Mouse (Mus musculus) MEL (cell line): ENCODE measurements around the gene Batf2. TPM values are rescaled to one million over a fixed set of nuclear protein-coding genes. Genes with fewer than 3 reads are reported as not detected.
A peak's percentile ranks its signal among the peaks of the same experiment; 100 is the strongest.

Experiments used
- DNase-seq: peaks from one replicate; pipeline ENCODE4 v3.0.0; 2011; ENCODE audit warnings: low read depth, low spot score
- H3K27ac ChIP-seq: 2 replicates; pipeline ENCODE4 v1.5.1; 2012; ENCODE audit warnings: low read depth, mild to moderate bottlenecking, control low read depth, low read length, moderate library complexity; ENCODE audit not compliant: control insufficient read depth
- H3K27me3 ChIP-seq, 2 experiments: fragments of 150-350 bp in 1 of 2; sonication (generic) in 1 of 2; 2 replicates each; pipeline ENCODE4 v1.6.1; 2012; ENCODE audit warnings: low read length in 2 of 2, mild to moderate bottlenecking in 2 of 2, improper control_type of control experiment in 1 of 2, moderate library complexity in 1 of 2; ENCODE audit not compliant: insufficient read depth in 2 of 2, control insufficient read depth in 1 of 2
- H3K36me3 ChIP-seq, 2 experiments: 2 replicates each; pipeline ENCODE4 v1.6.1; 2012 to 2014; ENCODE audit warnings: low read length in 2 of 2, improper control_type of control experiment in 1 of 2, inconsistent platforms in 1 of 2, mild to moderate bottlenecking in 1 of 2; ENCODE audit not compliant: insufficient read depth in 2 of 2, control insufficient read depth in 1 of 2
- H3K4me1 ChIP-seq, 2 experiments: fragments of 150-350 bp in 1 of 2; sonication (generic) in 1 of 2; 2 replicates each; pipeline ENCODE4 v1.6.1; 2012; ENCODE audit warnings: low read length in 2 of 2, improper control_type of control experiment in 1 of 2, mild to moderate bottlenecking in 1 of 2; ENCODE audit not compliant: insufficient read depth in 2 of 2, control insufficient read depth in 1 of 2
- H3K4me3 ChIP-seq, 2 experiments: fragments of 150-350 bp in 1 of 2; sonication (generic) in 1 of 2; 2 replicates each; pipeline ENCODE4 v1.5.1; 2012; ENCODE audit warnings: low read depth in 2 of 2, low read length in 2 of 2, mild to moderate bottlenecking in 2 of 2, moderate library complexity in 2 of 2, control low read depth in 1 of 2, improper control_type of control experiment in 1 of 2; ENCODE audit not compliant: control insufficient read depth in 1 of 2, insufficient read depth in 1 of 2
- H3K79me2 ChIP-seq: 2 replicates; pipeline ENCODE4 v1.6.1; 2012; ENCODE audit warnings: mild to moderate bottlenecking, low read length, moderate library complexity; ENCODE audit not compliant: control insufficient read depth, poor library complexity, insufficient read depth
- H3K9ac ChIP-seq: 2 replicates; pipeline ENCODE4 v1.6.1; 2012; ENCODE audit warnings: low read depth, mild to moderate bottlenecking, control low read depth, low read length, moderate library complexity; ENCODE audit not compliant: control insufficient read depth, poor library complexity, severe bottlenecking
- H3K9me3 ChIP-seq: fragments of 150-350 bp; sonication (generic); replicated peaks from 2 replicates; pipeline ENCODE4 v1.6.1; 2012; ENCODE audit warnings: mild to moderate bottlenecking, low read length, improper control_type of control experiment, moderate library complexity; ENCODE audit not compliant: insufficient read depth
- CHD1 ChIP-seq: IDR thresholded peaks from 2 replicates; pipeline ENCODE4 v1.6.1; 2012; ENCODE audit warnings: low read depth, mild to moderate bottlenecking, inconsistent platforms, low read length, improper control_type of control experiment
- CTCF ChIP-seq, 3 experiments: IDR thresholded peaks in 2 of 3; conservative IDR thresholded peaks in 1 of 3; 2 replicates each; pipeline ENCODE4 v1.5.1; 2011 to 2012; ENCODE audit warnings: low read length in 3 of 3, low read depth in 2 of 3, mild to moderate bottlenecking in 2 of 3, improper control_type of control experiment in 1 of 3, inconsistent platforms in 1 of 3, mixed read lengths in 1 of 3, moderate library complexity in 1 of 3; ENCODE audit not compliant: control insufficient read depth in 1 of 3, insufficient read depth in 1 of 3, poor library complexity in 1 of 3, severe bottlenecking in 1 of 3
- GABPA ChIP-seq: IDR thresholded peaks from 2 replicates; pipeline ENCODE4 v1.6.1; 2012; ENCODE audit warnings: low read depth, mild to moderate bottlenecking, inconsistent platforms, low read length, improper control_type of control experiment, moderate library complexity
- GATA1 ChIP-seq: IDR thresholded peaks from 2 replicates; pipeline ENCODE4 v1.6.1; 2011; ENCODE audit warnings: low read depth, low read length, improper control_type of control experiment
- MAFK ChIP-seq: IDR thresholded peaks from 2 replicates; pipeline ENCODE4 v1.6.1; 2011; ENCODE audit warnings: low read depth, mild to moderate bottlenecking, low read length, improper control_type of control experiment, borderline replicate concordance
- MAX ChIP-seq: IDR thresholded peaks from 2 replicates; pipeline ENCODE4 v1.6.1; 2011; ENCODE audit warnings: low read length, improper control_type of control experiment
- MAZ ChIP-seq: IDR thresholded peaks from 2 replicates; pipeline ENCODE4 v1.6.1; 2012; ENCODE audit warnings: low read depth, mild to moderate bottlenecking, inconsistent platforms, low read length, improper control_type of control experiment
- MXI1 ChIP-seq: IDR thresholded peaks from 2 replicates; pipeline ENCODE4 v1.6.1; 2011; ENCODE audit warnings: mild to moderate bottlenecking, low read depth, low read length, improper control_type of control experiment
- MYB ChIP-seq: IDR thresholded peaks from 2 replicates; pipeline ENCODE4 v1.6.1; 2011; ENCODE audit warnings: mild to moderate bottlenecking, low read depth, low read length, improper control_type of control experiment
- NRF1 ChIP-seq: IDR thresholded peaks from 2 replicates; pipeline ENCODE4 v1.6.1; 2014; ENCODE audit warnings: low read depth, mild to moderate bottlenecking, inconsistent platforms, low read length, improper control_type of control experiment, moderate library complexity; ENCODE audit not compliant: poor library complexity, insufficient read depth, severe bottlenecking
- POLR2A ChIP-seq, 2 experiments: IDR thresholded peaks; 2 replicates each; pipeline ENCODE4 v1.6.1; 2011 to 2012; ENCODE audit warnings: low read length in 2 of 2, mild to moderate bottlenecking in 2 of 2, control low read depth in 1 of 2, improper control_type of control experiment in 1 of 2, low read depth in 1 of 2, moderate library complexity in 1 of 2; ENCODE audit not compliant: control insufficient read depth in 1 of 2, insufficient read depth in 1 of 2, poor library complexity in 1 of 2
- POLR2AphosphoS2 ChIP-seq: IDR thresholded peaks from 2 replicates; pipeline ENCODE4 v1.6.1; 2011; ENCODE audit warnings: low read length, improper control_type of control experiment
- RAD21 ChIP-seq: IDR thresholded peaks from 2 replicates; pipeline ENCODE4 v1.6.1; 2011; ENCODE audit warnings: mild to moderate bottlenecking, low read depth, low read length, improper control_type of control experiment
- RCOR1 ChIP-seq: IDR thresholded peaks from 2 replicates; pipeline ENCODE4 v1.6.1; 2012; ENCODE audit warnings: low read depth, mild to moderate bottlenecking, inconsistent platforms, low read length, improper control_type of control experiment
- SIN3A ChIP-seq: IDR thresholded peaks from 2 replicates; pipeline ENCODE4 v1.6.1; 2012; ENCODE audit warnings: low read length, improper control_type of control experiment, inconsistent platforms
- SMC3 ChIP-seq: IDR thresholded peaks from 2 replicates; pipeline ENCODE4 v1.6.1; 2011; ENCODE audit warnings: low read depth, low read length, improper control_type of control experiment
- TAL1 ChIP-seq: IDR thresholded peaks from 2 replicates; pipeline ENCODE4 v1.6.1; 2012; ENCODE audit warnings: mild to moderate bottlenecking, inconsistent platforms, low read length, moderate library complexity, mixed read lengths
- TBP ChIP-seq: IDR thresholded peaks from 2 replicates; pipeline ENCODE4 v1.8.0; 2011; ENCODE audit warnings: low read depth, low read length, improper control_type of control experiment
- UBTF ChIP-seq: IDR thresholded peaks from 2 replicates; pipeline ENCODE4 v1.6.1; 2012; ENCODE audit warnings: low read depth, mild to moderate bottlenecking, inconsistent platforms, low read length, improper control_type of control experiment, moderate library complexity, borderline replicate concordance; ENCODE audit not compliant: insufficient read depth
- ZMIZ1 ChIP-seq: IDR thresholded peaks from 2 replicates; pipeline ENCODE4 v1.6.1; 2012; ENCODE audit warnings: low read depth, mild to moderate bottlenecking, inconsistent platforms, low read length, improper control_type of control experiment, moderate library complexity
- polyA plus RNA-seq, 2 experiments: library from polyadenylated mRNA; stranded (reverse) in 1 of 2; unstranded in 1 of 2; fragments of >175 nt in 1 of 2; fragments of >200 nt in 1 of 2; gene quantifications; 2 replicates each; pipeline versions ENCODE4 v1.2.1 to v1.2.4; 2012; ENCODE audit warnings: low replicate concordance in 2 of 2, low read depth in 1 of 2; ENCODE audit not compliant: insufficient read length in 2 of 2, insufficient read depth in 1 of 2, missing spikeins in 1 of 2
- total RNA-seq: library from RNA; depleted of rRNA; stranded (reverse); fragments of 300-350 nt; gene quantifications from 2 replicates; pipeline ENCODE4 v1.2.3, GENCODE M21; 2012

The Batf2 gene
- total and polyA plus RNA-seq, 3 experiments, result 0.19 to 0.60 TPM; not detected in 1

DNA sequence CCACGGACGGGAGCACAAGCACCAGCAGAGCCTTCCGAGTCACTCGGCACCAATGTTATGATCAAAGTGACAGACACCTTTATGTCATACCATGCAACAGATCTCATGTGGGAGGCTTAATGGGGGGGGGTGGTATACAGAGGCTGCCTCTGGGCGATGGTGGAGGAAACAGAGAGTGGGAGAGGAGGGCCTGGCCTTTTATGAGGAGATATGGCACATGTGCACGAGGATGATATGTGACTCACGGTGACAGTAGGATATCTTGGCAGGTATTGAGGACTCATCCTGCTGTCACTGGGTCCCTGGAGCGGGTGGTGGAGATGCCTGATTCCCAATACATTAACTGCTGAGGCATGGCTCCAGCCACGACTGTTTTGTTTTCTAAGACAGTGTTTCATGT lies 14.4 kb downstream of the Batf2 start (continued):
- no peak for TF ChIP-seq POLR2AphosphoS2

DNA sequence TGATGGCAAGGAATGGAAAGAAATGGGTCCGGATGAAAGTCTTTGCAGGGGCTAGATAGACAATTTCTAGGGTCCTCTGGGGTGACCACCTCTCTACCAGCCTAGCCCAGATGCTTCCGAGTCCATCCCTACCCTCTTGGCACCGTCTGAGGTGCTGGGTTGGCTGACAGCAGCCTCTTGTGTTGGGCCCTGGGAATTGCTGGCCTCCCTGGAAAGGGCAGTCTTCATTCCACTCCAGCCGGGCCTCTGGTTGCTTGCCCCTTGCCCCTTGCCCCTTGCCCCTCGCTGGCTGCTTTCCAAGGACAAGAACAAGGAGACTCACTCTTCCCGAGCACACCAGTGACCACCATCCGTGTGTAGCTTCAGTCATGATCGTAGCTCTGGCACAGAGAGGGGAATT lies 15.6 kb downstream of the Batf2 start:
- H3K27me3 ChIP-seq, result peaks cover 0 to 4% of the 10 kb centered on the region in 2 experiments; a peak in 3 of 4 replicates
- DNase-seq, result no peak
- H3K27ac ChIP-seq, result no peak overlapping the region
- no peak overlapping the region for H3K4me3 ChIP-seq
- no peak for TF ChIP-seq TBP
- peak in 2 of 3 experiments; percentile 2 to 21; a peak in 1 of 6 replicates for TF ChIP-seq CTCF (IDR thresholded peaks at IDR 0.05 in 2 of 3, conservative IDR thresholded peaks at IDR 0.05 in 1 of 3; ENCODE audit: control insufficient read depth in 1 of 3, insufficient read depth in 1 of 3, low read depth in 2 of 3, low read length in 3 of 3, poor library complexity in 1 of 3, severe bottlenecking in 1 of 3)
- no peak overlapping the region for H3K9ac ChIP-seq
- peaks cover 0 to 6% of the 10 kb centered on the region in 2 experiments; a peak in 1 of 4 replicates for H3K36me3 ChIP-seq
- H3K4me1 ChIP-seq, result peaks cover 2 to 14% of the 10 kb centered on the region in 2 experiments; a peak in 3 of 4 replicates
- no peaks in the 10 kb centered on the region for H3K9me3 ChIP-seq
- H3K79me2 ChIP-seq, result no peaks in the 10 kb centered on the region

DNA sequence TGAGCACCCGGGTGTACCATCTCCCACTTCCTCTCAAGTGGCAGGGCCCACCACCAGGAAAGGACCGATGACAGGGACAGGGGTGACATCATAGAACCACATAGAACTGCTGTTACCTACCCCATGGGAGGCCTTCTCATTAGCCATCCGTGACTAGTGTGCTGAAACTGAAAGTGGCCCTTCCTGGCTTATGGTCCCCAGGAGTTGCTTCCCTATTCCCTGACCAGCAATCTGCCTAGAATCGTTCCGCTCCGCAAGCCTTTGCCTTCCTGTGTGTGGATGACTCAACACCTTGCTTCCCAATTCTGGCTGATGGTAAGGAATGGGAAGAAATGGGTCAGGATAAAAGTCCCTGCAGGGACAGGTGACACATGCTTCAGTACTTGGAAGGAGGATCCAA lies 16.4 kb downstream of the Batf2 start:
- DNase-seq, result no peak
- TF ChIP-seq UBTF, result no peak
- TF ChIP-seq MAFK, result no peak
- no peak for TF ChIP-seq RCOR1
- no peak for TF ChIP-seq SIN3A
- no peak for TF ChIP-seq ZMIZ1
- no peak for TF ChIP-seq RAD21
- no peak for TF ChIP-seq GATA1
- no peak for TF ChIP-seq CHD1
- TF ChIP-seq SMC3, result no peak
- TF ChIP-seq MAX, result no peak
- no peak for TF ChIP-seq TAL1
- no peak for TF ChIP-seq MAZ
- no peak for TF ChIP-seq MXI1
- no peak for TF ChIP-seq GABPA
- TF ChIP-seq TBP, result no peak
- no peak for TF ChIP-seq POLR2A (IDR thresholded peaks at IDR 0.05; ENCODE audit: control insufficient read depth in 1 of 2, insufficient read depth in 1 of 2, low read depth in 1 of 2, low read length in 2 of 2, poor library complexity in 1 of 2)
- no peak for TF ChIP-seq MYB
- no peak for TF ChIP-seq NRF1
- H3K27me3 ChIP-seq, result no peaks in the 10 kb centered on the region; a peak in 1 of 4 replicates
- H3K36me3 ChIP-seq, result peaks cover 0 to 6% of the 10 kb centered on the region in 2 experiments; a peak in 1 of 4 replicates
- no peaks in the 10 kb centered on the region for H3K79me2 ChIP-seq
- H3K27ac ChIP-seq, result no peak overlapping the region
- no peaks in the 10 kb centered on the region for H3K9me3 ChIP-seq
- no peak overlapping the region for H3K4me3 ChIP-seq
- peaks cover 2 to 14% of the 10 kb centered on the region in 2 experiments; a peak in 3 of 4 replicates for H3K4me1 ChIP-seq
- H3K9ac ChIP-seq, result no peak overlapping the region
